Mouse (Mus musculus): ENCODE results near the gene Hlcs. TPM values are rescaled to one million over a fixed set of nuclear protein-coding genes. Genes with fewer than 3 reads are reported as not detected.
A peak's percentile ranks its signal among the peaks of the same experiment; 100 is the strongest.

Hlcs gene
- polyA plus RNA-seq, 1 experiment = 12.6 TPM

DNA sequence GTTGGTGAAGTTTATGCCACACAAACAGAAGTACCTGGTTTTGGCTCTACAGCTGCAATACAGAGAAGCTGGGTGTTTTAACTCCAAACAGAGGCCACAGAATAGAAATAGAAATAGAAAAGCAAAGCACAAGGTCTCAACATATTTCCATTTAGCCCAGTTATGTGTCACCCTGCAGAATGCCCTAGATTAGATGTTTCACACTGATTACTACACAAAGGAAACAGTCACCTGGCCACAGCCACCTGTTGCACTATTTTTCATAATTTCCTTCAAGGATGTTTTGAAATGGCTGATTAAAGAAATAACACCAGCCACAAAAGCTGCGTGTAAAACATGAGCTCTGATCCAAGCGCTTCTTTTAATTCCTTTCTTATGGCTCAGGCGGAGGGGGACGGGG lies 82.9 kb downstream of the Hlcs start:
- Histone ChIP-seq H3K9me3 (replicated peaks; ENCODE audit: control insufficient read depth, insufficient read depth, low read length, poor library complexity, severe bottlenecking) (no peaks in the 10 kb centered on the region), H3K36me3 (ENCODE audit: control insufficient read depth, insufficient read depth, low read length, poor library complexity, severe bottlenecking) (no peaks in the 10 kb centered on the region), H3K27ac (ENCODE audit: insufficient read depth, low read length) (no peak overlapping the region), H3K4me1 (ENCODE audit: control insufficient read depth, insufficient read depth, low read length) (no peaks in the 10 kb centered on the region), H3K4me3 (ENCODE audit: low read depth, low read length) (no peak overlapping the region), H3K27me3 (ENCODE audit: control insufficient read depth, insufficient read depth, low read length, poor library complexity, severe bottlenecking) (no peaks in the 10 kb centered on the region), H3K9ac (ENCODE audit: low read depth, poor library complexity, severe bottlenecking) (no peak overlapping the region)
- TF ChIP-seq EP300 (IDR thresholded peaks at IDR 0.05; ENCODE audit: insufficient read depth, low read depth, low read length) (no peak), CTCF (IDR thresholded peaks at IDR 0.05; ENCODE audit: low read depth, low read length) (no peak), POLR2A (IDR thresholded peaks at IDR 0.05; ENCODE audit: insufficient read depth, low read length) (no peak)

- H3K4me1 ChIP-seq (ENCODE audit: control insufficient read depth, insufficient read depth, low read length) = no peaks in the 10 kb centered on the region
- no peak overlapping the region for H3K9ac ChIP-seq (ENCODE audit: low read depth, poor library complexity, severe bottlenecking)
- no peak overlapping the region for H3K4me3 ChIP-seq (ENCODE audit: low read depth, low read length)
- H3K9me3 ChIP-seq (replicated peaks; ENCODE audit: control insufficient read depth, insufficient read depth, low read length, poor library complexity, severe bottlenecking) = no peaks in the 10 kb centered on the region
- TF ChIP-seq EP300 (IDR thresholded peaks at IDR 0.05; ENCODE audit: insufficient read depth, low read depth, low read length) (no peak), CTCF (IDR thresholded peaks at IDR 0.05; ENCODE audit: low read depth, low read length) (peak; percentile 68)
- H3K27ac ChIP-seq (ENCODE audit: insufficient read depth, low read length) = no peak overlapping the region
- no peaks in the 10 kb centered on the region for H3K36me3 ChIP-seq (ENCODE audit: control insufficient read depth, insufficient read depth, low read length, poor library complexity, severe bottlenecking)
- H3K27me3 ChIP-seq (ENCODE audit: control insufficient read depth, insufficient read depth, low read length, poor library complexity, severe bottlenecking) = no peaks in the 10 kb centered on the region
These were observed 83.5 kb downstream of the Hlcs start for GRCm38 (mm10) chr16:94229890-94230289.

DNA sequence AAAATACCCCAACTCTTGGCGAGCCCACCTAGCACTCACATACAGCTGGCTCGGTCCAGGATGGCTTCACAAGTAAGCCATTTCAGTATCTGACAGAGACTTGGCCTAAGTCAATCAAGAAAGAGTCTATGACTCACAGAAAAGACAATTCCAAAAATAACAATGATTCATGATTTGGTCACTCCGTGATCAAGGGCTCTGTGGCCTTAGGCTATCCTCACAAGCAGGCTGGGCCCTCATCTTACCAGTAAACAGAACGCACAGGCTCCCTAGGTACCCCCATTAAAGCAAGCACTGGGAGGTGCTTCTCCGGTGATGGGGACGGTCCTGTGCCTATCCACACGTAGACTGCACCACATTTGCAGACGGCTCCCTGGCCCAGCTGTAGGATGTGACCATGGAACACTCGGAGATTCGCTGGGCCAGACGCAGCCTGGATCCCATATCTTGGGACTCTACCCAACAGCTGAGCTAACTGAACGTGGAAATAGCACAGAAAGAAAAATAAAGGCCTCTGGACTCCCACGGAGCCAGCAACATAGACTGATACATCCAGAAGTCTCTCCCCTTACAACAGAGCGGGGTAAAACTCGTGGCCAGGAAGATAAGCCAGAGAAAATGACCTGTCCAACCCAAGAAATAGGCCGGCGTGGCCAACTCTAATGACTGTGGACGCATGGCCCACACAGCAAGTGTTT lies 84.4 kb downstream of the Hlcs start:
- Histone ChIP-seq H3K9ac (ENCODE audit: low read depth, poor library complexity, severe bottlenecking) (no peak overlapping the region), H3K9me3 (replicated peaks; ENCODE audit: control insufficient read depth, insufficient read depth, low read length, poor library complexity, severe bottlenecking) (no peaks in the 10 kb centered on the region), H3K36me3 (ENCODE audit: control insufficient read depth, insufficient read depth, low read length, poor library complexity, severe bottlenecking) (no peaks in the 10 kb centered on the region), H3K4me1 (ENCODE audit: control insufficient read depth, insufficient read depth, low read length) (no peaks in the 10 kb centered on the region), H3K27ac (ENCODE audit: insufficient read depth, low read length) (no peak overlapping the region), H3K27me3 (ENCODE audit: control insufficient read depth, insufficient read depth, low read length, poor library complexity, severe bottlenecking) (no peaks in the 10 kb centered on the region), H3K4me3 (ENCODE audit: low read depth, low read length) (no peak overlapping the region)
- TF ChIP-seq CTCF (IDR thresholded peaks at IDR 0.05; ENCODE audit: low read depth, low read length) = no peak
- no peak for TF ChIP-seq POLR2A (IDR thresholded peaks at IDR 0.05; ENCODE audit: insufficient read depth, low read length)
- no peak for TF ChIP-seq EP300 (IDR thresholded peaks at IDR 0.05; ENCODE audit: insufficient read depth, low read depth, low read length)

DNA sequence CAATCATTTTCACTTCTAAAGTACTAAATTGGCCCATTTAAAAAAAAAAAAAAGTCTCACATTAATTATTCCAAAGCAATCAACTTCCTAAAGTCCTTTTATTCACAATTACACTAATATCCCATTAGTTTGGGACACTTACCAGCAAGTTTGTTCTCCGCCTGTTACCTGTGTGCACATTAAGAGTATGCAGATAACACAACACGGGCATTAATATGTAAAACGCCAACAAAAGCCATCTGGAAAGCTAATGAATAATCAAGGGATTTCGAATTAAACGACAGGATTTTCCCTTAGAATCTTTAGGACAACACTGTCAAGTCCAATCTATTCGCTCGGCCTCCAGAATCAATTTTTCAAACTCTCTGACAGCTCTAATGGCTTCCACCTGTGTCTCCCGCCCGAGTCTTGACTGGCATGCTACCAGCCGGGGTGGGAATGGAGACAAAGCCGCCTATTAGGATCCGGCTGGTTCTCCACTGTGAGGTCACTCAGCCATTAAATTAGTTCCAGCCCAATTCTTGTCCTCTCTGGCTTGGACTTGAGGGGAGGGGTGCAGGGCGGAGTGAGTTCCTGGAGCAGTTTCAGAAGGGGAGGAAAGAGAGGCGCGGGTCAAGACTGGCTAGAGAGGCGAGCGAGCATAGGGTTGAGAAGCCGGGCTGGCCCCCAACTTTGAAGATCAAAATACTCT lies 85.9 kb downstream of the Hlcs start:
- Histone ChIP-seq H3K36me3 (ENCODE audit: control insufficient read depth, insufficient read depth, low read length, poor library complexity, severe bottlenecking) (no peaks in the 10 kb centered on the region), H3K9ac (ENCODE audit: low read depth, poor library complexity, severe bottlenecking) (no peak overlapping the region), H3K27me3 (ENCODE audit: control insufficient read depth, insufficient read depth, low read length, poor library complexity, severe bottlenecking) (no peaks in the 10 kb centered on the region), H3K4me1 (ENCODE audit: control insufficient read depth, insufficient read depth, low read length) (no peaks in the 10 kb centered on the region), H3K4me3 (ENCODE audit: low read depth, low read length) (no peak overlapping the region), H3K9me3 (replicated peaks; ENCODE audit: control insufficient read depth, insufficient read depth, low read length, poor library complexity, severe bottlenecking) (no peaks in the 10 kb centered on the region), H3K27ac (ENCODE audit: insufficient read depth, low read length) (no peak overlapping the region)
- TF ChIP-seq POLR2A (IDR thresholded peaks at IDR 0.05; ENCODE audit: insufficient read depth, low read length) (no peak), CTCF (IDR thresholded peaks at IDR 0.05; ENCODE audit: low read depth, low read length) (no peak), EP300 (IDR thresholded peaks at IDR 0.05; ENCODE audit: insufficient read depth, low read depth, low read length) (no peak)

DNA sequence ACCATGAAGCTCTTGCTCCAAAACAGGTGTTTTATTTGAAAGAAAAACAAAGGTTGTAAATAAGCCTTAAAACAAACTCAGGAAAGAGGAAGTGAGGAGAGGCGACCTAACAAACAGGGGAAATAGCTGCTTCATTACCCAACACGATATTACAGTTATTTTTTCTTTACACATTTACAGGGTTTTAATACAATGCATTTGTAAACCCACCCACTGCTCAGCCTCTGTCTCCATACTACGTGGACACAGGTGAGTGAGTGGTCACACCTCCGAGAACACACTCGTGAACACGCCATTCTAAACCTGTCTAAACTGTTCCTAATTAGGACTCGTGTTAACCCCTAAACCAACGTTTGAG lies 90.0 kb downstream of the Hlcs start:
- Histone ChIP-seq H3K4me3 (ENCODE audit: low read depth, low read length) (no peak overlapping the region), H3K27me3 (ENCODE audit: control insufficient read depth, insufficient read depth, low read length, poor library complexity, severe bottlenecking) (no peaks in the 10 kb centered on the region), H3K9me3 (replicated peaks; ENCODE audit: control insufficient read depth, insufficient read depth, low read length, poor library complexity, severe bottlenecking) (no peaks in the 10 kb centered on the region), H3K4me1 (ENCODE audit: control insufficient read depth, insufficient read depth, low read length) (no peaks in the 10 kb centered on the region), H3K36me3 (ENCODE audit: control insufficient read depth, insufficient read depth, low read length, poor library complexity, severe bottlenecking) (no peaks in the 10 kb centered on the region), H3K27ac (ENCODE audit: insufficient read depth, low read length) (no peak overlapping the region), H3K9ac (ENCODE audit: low read depth, poor library complexity, severe bottlenecking) (no peak overlapping the region)
- TF ChIP-seq POLR2A (IDR thresholded peaks at IDR 0.05; ENCODE audit: insufficient read depth, low read length) (no peak), CTCF (IDR thresholded peaks at IDR 0.05; ENCODE audit: low read depth, low read length) (no peak), EP300 (IDR thresholded peaks at IDR 0.05; ENCODE audit: insufficient read depth, low read depth, low read length) (no peak)

DNA sequence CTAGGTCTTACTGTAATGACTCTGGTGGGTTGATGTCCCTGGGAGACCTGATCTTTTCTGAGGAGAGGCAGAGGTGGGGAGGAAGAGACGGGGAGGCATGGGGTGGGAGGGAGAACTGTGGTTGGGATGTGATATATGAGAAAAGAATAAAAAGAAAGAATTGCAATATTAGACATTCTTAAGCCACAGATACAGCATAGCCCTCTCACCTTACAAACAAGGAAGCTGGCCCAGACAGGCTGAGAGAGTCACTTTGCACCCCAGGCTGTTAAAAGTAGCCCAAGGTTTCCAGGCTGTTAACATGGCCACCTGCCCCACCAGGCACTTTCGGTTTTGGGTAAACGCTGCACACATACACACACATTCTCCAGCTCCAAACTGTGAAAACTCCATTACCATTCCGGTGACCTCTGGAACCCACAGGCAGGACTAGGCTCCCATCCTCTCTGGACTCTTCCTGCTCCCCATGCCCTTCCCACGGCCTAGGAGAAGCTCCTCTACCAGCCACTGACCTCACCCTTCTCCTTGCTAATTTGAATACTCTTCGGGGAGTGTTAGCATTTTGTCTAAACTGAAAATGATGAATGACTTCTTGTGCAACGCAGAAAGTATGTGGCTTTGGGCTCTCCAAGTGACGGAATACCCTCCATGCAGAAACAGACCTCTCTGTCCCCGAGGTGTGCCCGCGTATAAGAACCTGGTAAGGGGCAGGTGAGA lies 90.6 kb downstream of the Hlcs start:
- Histone ChIP-seq H3K27me3 (ENCODE audit: control insufficient read depth, insufficient read depth, low read length, poor library complexity, severe bottlenecking) (no peaks in the 10 kb centered on the region), H3K9me3 (replicated peaks; ENCODE audit: control insufficient read depth, insufficient read depth, low read length, poor library complexity, severe bottlenecking) (no peaks in the 10 kb centered on the region), H3K27ac (ENCODE audit: insufficient read depth, low read length) (no peak overlapping the region), H3K36me3 (ENCODE audit: control insufficient read depth, insufficient read depth, low read length, poor library complexity, severe bottlenecking) (no peaks in the 10 kb centered on the region), H3K4me1 (ENCODE audit: control insufficient read depth, insufficient read depth, low read length) (no peaks in the 10 kb centered on the region), H3K9ac (ENCODE audit: low read depth, poor library complexity, severe bottlenecking) (no peak overlapping the region), H3K4me3 (ENCODE audit: low read depth, low read length) (no peak overlapping the region)
- TF ChIP-seq CTCF (IDR thresholded peaks at IDR 0.05; ENCODE audit: low read depth, low read length) (no peak), POLR2A (IDR thresholded peaks at IDR 0.05; ENCODE audit: insufficient read depth, low read length) (no peak)

All from ES-Bruce4 (cell line).